Mouse (Mus musculus): Measurements from ENCODE around the gene Coro1b.

GRCm38 (mm10) chr19:4163543-4163887 is 15.1 kb downstream of the Coro1b start:
- TF ChIP-seq POLR2A (IDR thresholded peaks at IDR 0.05; ENCODE audit: insufficient read depth, low read depth, low read length) (no peak), CTCF (IDR thresholded peaks at IDR 0.05; ENCODE audit: insufficient read depth, low read depth, low read length) (no peak)

Measured in olfactory bulb, adult 2 months (tissue).